Mouse (Mus musculus) testis, postnatal 14 days (tissue): ENCODE measurements around the gene Cfd.
"Not testable (repeated sequence)": the region's sequence is repeated elsewhere in the genome, so short reads cannot be mapped to it uniquely, and the experiment has no call there.

Experiments used
- DNase-seq: peaks from one replicate; pipeline ENCODE4 v3.0.0; 2021; ENCODE audit warnings: low spot score

The Cfd gene

GRCm38 (mm10) chr10:79886611-79887010 is 4.0 kb upstream of the Cfd start:
- no peak for DNase-seq

GRCm38 (mm10) chr10:79889386-79889785 is 1.3 kb upstream of the Cfd start:
- DNase-seq: no peak

DNA sequence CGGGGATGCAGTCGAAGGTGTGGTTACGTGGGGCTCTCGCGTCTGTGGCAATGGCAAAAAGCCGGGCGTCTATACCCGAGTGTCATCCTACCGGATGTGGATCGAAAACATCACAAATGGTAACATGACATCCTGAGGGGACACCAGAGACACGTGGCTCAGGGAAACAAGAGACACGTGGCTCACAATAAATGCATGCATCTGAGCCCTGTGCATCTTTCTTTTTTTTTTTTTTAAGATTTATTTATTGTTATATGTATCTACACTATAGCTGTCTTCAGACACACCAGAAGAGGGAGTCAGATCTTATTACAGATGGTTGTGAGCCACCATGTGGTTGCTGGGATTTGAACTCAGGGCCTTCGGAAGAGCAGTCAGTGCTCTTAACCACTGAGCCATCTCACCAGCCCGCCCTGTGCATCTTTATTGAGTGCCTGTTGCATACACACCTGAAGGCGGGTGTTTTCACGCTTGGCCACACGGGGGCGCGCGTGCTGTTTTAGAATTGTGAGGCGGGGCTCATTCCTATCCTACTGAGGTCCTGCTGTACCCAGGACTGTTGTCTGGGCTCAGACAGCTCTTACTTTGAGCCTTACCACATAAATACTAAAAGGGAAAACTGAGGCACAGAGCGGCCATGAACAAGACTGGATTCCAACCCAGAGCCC is 1.9 kb downstream of the Cfd start:
- DNase-seq: not testable (repeated sequence)

DNA sequence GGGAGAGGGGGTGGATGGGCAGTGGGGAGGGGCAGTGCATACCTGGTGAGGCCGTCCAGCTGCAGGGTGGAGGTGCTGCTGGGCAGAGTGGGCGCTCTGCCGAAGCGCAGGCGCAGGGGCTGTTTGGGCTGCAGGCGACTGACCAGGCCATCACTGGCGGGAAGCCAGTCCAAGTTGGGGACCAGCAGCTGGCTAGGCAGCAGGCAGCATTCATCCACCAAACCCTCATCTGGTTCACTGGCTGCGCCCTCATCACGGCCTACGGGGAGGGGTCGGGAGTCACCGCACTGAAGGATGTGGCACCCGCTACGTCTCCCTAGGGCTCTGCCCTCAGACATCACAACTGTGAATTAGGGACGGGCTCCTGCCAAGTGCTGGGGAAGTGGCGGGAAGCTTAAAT is 5.7 kb downstream of the Cfd start:
- DNase-seq: no peak

DNA sequence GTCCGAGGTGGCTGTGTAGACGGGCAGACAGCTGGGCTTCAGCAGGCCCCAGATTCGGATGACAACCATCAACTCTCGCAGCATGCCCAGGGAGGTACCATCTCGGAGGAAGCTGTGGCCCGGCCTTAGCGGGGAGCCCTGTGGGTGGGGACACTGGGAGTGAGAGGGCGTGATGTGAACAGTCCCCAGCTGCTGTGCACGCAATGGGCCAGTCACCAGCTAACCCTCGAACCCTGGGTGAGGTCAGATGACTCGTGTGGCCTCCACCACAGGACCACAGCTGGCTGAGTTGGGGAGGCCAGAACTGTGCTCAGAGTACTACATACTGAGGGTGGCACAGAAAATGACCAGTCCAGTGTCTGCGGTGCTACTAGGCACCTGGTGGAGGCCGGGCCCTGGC is 6.2 kb downstream of the Cfd start:
- DNase-seq: no peak

DNA sequence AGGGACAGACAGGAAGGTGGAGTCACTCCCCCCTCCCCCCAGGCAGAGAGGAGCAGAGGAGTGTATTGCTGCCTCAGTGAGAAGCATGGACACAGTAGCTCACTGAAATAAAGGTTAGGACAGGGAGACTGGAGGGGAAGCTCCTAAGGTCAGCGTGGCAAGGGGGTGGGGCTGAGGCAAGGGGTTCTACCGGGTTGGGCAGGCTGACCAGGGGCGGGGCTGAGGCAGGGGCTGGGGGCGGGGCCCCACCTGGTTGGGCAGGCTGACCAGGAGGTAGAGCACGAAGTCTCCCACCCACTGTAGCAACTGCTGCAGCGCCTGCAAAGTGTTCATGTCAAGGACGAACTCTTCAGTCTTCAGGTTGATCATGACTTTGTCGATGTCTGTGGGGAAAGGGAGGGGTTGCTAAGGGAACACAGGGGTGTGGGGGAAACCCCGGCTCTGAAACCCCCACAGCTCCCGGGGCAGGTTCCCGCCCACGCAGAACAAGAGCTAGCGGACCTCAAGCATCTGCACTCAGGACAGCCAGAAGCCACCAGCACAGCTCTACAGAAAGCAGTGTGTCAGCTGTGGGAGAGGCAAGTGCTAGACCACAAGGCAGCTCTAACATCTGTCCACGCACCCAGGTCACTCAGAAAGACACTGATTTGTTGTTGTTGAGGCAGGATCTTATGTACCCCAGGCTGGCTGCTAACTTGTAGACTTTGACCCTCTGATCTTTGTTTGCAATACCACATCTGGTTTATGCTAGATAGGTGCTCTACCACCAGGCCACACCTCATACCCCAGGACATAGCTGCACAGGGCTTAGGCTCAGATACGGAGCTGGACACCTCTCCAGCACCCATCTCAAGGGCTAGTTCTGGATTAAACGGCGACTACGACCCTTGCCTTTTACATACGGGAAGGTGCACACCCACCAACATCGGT is 6.9 kb downstream of the Cfd start:
- no peak for DNase-seq

- DNase-seq: no peak
Observed at GRCm38 (mm10) chr10:79900951-79901410, 10.3 kb downstream of the Cfd start.

DNA sequence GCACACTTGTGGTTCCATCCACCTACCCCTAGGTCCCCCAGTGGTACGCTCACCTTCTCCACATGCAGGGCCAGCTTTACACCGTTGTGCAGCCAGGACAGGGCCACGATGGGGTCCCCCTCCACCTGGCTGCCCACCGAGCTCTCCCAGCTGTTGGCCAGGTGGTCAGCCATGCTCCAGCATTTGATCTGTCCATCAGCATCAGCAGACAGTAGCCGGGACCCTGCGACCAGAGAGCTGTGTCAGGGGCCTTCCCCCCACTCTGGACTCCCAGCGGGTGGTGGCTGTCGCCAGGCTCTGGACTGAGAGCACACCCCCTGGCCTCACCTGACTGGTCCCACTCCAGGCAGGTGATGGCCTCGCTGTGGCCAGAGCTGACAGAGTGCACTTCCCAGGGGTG is 16.1 kb downstream of the Cfd start:
- no peak for DNase-seq

GRCm38 (mm10) chr10:79907415-79907814 is 16.8 kb downstream of the Cfd start:
- no peak for DNase-seq

DNA sequence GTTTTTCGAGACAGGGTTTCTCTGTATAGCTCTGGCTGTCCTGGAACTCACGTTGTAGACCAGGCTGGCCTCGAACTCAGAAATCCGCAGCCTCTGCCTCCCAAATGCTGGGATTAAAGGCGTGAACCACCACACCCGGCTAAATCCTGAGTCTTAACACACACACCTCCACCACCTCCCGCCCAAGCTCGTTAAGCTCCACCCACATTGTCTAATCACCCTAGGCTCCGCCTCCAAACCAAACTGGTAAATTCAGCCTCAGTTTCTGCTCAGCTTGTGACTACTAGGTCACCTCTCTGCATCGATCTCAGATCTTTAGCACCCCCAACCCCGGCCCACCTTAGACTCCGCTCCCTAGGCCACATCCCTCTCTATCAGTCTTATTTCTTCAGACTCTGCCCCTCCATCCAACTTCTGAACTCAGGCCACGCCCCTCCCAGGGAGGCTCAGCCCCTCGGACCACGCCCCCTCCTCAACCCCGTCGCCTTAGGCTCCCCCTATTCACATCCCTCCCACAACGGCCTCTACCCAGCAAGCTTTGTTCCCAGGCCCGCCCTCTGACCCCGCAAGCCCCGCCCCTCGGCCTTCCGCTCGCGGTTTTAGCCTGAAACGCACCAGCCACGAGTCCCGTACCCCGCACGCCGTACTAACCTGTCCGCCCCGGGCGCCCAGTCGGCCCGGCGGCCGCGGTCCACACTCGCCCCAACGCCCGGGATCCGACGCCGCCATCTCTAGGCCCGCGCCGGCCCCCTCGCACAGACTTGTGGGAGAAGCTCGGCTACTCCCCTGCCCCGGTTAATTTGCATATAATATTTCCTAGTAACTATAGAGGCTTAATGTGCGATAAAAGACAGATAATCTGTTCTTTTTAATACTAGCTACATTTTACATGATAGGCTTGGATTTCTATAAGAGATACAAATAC is 17.8 kb downstream of the Cfd start, which contains the start of gene Med16:
TSS of gene Med16 (minus strand) at position 757 of the 925 bp plus-strand sequence.
- peak; percentile 98 for DNase-seq

DNA sequence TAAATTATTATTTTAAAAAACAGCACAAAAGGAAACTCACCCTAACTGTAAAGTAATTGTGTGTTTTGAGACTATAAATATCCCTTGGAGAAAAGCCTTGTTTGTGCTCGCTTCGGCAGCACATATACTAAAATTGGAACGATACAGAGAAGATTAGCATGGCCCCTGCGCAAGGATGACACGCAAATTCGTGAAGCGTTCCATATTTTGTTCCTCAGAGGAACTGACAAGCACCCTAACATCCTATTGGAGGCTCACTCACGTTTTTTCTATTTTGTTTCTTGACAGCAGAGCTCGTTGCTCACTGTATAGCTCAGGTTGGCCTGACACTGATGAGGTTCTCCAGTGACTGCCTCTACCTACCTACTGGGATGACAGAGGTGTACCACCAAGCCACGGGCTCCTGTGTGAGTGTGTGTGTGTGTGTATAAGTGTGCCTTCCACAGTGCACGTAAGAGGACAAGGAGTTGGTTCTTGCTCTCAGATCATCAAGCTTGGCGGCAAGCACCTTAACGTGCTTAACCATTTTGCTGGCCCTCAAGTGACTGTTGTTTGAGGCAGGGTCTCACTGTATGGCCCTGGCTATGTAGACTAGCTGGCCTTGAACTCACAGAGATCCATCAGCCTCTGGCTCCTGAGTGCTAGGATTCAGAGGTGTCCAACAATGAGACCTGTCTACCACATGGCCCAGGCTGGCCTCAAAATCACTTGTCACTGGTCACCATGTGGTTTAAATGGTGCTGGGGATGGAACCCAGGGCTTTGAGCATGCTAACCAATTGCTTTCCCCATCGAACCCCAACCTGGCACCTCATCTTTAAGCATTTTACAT is 18.7 kb downstream of the Cfd start:
- DNase-seq: peak; percentile 48

GRCm38 (mm10) chr10:79910556-79910955 is 19.9 kb downstream of the Cfd start, which contains the start of gene Gm26602:
Gene Gm26602 (plus strand): TSS chr10:79910856.
- DNase-seq: no peak

- no peak for DNase-seq
Observed at GRCm38 (mm10) chr10:79912412-79912811, 21.8 kb downstream of the Cfd start.

DNA sequence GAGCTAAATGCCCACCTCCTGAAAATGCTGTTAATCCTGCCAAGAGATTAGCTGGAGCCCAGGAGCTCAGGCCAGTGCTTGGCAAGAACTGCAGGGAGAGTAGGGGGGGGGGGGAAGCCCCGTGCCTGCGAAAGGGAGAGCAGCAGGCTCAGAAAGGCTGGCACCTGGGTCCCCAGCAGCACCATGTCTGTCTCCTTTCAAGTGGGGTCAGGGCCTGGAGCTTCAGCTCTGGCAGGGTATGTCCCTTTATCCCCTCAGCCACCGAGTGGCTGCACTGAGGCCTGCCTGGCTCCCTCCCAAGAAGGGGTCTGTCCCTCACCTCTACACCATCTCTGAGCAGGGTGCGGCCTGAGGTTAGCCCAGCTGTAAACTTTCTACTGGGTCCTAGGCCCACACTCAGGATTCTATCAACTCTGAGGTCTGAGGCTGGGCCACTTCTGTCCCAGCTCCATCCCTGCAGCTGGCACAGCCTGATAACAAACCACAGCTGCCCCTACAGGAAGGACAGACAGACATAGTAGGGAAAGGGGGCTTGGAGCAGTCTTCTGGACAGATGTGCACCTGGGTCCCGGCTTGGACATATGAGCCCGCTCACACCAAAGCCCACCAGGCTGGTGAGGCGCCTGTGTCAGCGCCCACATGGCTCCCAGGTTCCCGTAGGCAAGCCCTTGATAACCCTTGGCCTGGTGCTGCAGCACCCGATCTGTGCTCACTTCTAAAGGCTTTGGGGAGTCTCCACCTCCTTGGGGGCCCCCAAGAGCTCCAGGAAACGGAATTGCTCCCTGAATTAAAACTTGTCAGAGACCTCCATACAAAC is 23.7 kb downstream of the Cfd start:
- DNase-seq: no peak

DNA sequence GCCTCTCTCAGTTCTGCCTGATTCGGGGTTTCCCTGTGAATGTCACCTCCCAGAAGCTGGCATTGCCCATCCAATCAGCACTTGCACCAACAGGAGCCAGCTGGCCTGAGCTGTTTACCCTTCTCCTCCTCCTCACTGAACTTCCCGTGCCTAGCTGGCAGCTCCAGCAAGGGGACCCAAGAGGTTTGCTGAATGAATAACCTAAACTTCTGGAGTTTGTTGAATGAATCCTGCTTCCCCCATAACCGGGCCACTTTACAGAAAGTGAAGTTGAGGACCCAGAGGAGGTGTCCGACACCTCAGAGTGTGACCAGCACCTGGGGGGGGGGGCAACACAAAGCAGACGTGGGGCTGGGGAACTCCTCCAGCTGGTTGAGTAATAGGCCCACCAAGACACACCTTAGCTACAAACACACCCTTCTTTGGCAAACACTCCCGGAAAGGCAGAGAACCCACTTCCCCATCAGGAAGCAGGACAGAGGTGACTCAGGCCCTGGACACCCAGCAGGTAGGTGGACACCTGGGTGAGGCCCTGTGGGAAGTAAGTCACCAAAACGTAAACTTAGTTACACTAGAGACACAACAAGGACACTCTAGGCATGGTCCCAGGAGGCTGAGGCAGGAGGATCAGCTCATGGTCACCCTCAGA is 24.4 kb downstream of the Cfd start:
- DNase-seq: no peak

DNA sequence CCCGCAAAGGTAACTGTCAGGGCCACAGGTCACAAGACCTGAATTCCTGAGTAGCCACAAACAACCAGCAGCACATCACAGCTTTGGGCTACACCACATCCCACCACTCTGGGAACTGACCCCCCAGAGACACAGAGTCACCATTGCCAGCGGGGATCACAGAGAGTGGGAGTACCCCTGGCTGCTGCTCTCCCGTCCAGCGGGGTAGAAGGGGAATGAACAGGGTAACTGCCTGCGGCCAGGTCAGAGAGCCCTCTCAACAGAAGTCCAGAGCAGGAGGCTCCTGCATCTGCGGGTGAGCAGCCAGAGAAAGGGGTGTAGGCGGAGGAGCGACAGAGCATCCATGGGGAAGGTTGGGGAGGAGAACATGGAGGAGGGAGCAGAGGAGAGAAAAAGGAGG is 25.4 kb downstream of the Cfd start:
- no peak for DNase-seq

- DNase-seq: peak; percentile 77
Observed at GRCm38 (mm10) chr10:79916808-79917531, 26.3 kb downstream of the Cfd start, which contains the start of gene Kiss1r. Gene Kiss1r (plus strand): TSS chr10:79916971.

- no peak for DNase-seq
Observed at GRCm38 (mm10) chr10:79917532-79918100, 27.0 kb downstream of the Cfd start.
